In the genomic region with DNA sequence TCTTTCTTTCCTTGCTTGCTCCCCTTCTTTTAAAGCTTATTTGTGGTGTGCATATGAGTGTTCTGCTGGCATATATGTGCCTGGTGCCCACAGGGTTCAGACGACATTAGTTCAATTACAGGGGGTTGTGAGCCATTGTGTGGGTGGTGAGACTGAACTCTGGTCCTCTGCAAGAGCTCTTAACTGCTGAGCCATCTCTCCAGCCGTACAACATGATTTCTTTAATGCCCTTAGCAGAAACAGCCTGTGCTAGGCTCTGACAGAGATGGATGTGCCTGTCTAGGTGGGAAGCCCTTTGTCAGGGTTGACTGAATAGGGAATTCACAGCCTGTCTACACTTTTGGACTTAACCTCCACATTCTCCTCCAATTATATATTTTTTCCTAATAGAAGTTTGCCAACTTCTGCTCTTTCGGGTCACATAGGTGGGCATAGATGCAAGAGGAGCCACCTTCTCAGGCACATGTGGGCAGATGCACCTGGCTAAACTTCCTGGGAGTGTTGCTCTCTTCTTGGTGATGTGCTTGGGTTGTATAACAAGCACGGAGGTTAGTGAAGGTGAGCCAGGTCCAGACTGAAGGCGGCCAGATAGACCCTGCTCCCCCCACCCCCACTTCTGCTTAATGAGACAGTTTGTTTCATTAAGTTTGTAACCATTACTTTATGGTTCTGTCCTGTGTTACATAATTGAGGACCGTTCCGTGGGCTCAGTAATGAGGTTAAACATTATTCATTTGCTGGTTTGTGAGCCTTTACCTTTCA, we compare ENCODE assay signal across 25 mouse cellular contexts. TPM values are rescaled to one million over a fixed set of nuclear protein-coding genes. Genes with fewer than 3 reads are reported as not detected.
A peak's percentile ranks its signal among the peaks of the same experiment; 100 is the strongest.
DNase-seq lines count a peak whose midpoint lies in the region; ATAC-seq and TF ChIP-seq lines count a peak whose summit lies in the region.
"Had no signal": no experiment of that assay in that cellular context is flagged by ENCODE, and none has a peak within 500 bp of the region (broad histone marks: within the 10 kb centered on the region; RNA-seq: fewer than 3 reads in every experiment).

No protein-coding gene starts in this region.

- TF ChIP-seq POLR2A in kidney, adult 2 months (IDR thresholded peaks at IDR 0.05; ENCODE audit: low read depth, low read length) = no peak

- H3K4me1 ChIP-seq in kidney, embryonic 14.5 days (ENCODE audit: control insufficient read depth, insufficient read depth, low read length) = no peaks in the 10 kb centered on the region; the same call in 1 of the 2 replicates
- peaks cover 17% of the 10 kb centered on the region; the same call in 1 of the 2 replicates for H3K4me1 ChIP-seq in kidney, adult 2 months (ENCODE audit: control insufficient read depth, insufficient read depth, low read length)
- peaks cover 35% of the 10 kb centered on the region for H3K4me1 ChIP-seq in kidney, embryonic 16.5 days (ENCODE audit: insufficient read depth, low read length)
- H3K4me1 ChIP-seq in midbrain, embryonic 15.5 days = no peaks in the 10 kb centered on the region
- H3K4me1 ChIP-seq: forebrain, embryonic 13.5 days; hindbrain, embryonic 12.5 days had no signal

- H3K9me3 ChIP-seq in kidney, embryonic 14.5 days (ENCODE audit: control insufficient read depth, low read length) = no peaks in the 10 kb centered on the region
- H3K9me3 ChIP-seq in kidney, embryonic 16.5 days (ENCODE audit: low read length) = no peaks in the 10 kb centered on the region
- H3K9me3 ChIP-seq in midbrain, embryonic 15.5 days = no peaks in the 10 kb centered on the region
- H3K9me3 ChIP-seq: embryonic facial prominence, embryonic 10.5 days; forebrain, embryonic 13.5 days; heart, embryonic 10.5 days; hindbrain, embryonic 12.5 days had no signal

- H3K4me3 ChIP-seq in kidney, embryonic 14.5 days (ENCODE audit: low read length) = no peak overlapping the region
- peak overlapping the region; percentile 16 for H3K4me3 ChIP-seq in kidney, adult 2 months (ENCODE audit: insufficient read depth, low read depth, low read length)
- peak overlapping the region; percentile 14 for H3K4me3 ChIP-seq in kidney, embryonic 16.5 days (ENCODE audit: low read length)
- no peak overlapping the region for H3K4me3 ChIP-seq in midbrain, embryonic 15.5 days
- H3K4me3 ChIP-seq: embryonic facial prominence, embryonic 10.5 days; forebrain, embryonic 13.5 days; gastrocnemius, adult 2 months; heart, embryonic 10.5 days; hindbrain, embryonic 12.5 days had no signal

- H3K27me3 ChIP-seq in kidney, embryonic 14.5 days (ENCODE audit: control insufficient read depth, insufficient read depth, low read length) = no peaks in the 10 kb centered on the region
- no peaks in the 10 kb centered on the region for H3K27me3 ChIP-seq in kidney, adult 2 months (replicated peaks; ENCODE audit: control insufficient read depth, insufficient read depth, low read length)
- H3K27me3 ChIP-seq in kidney, embryonic 16.5 days (ENCODE audit: insufficient read depth, low read length) = no peaks in the 10 kb centered on the region
- no peaks in the 10 kb centered on the region for H3K27me3 ChIP-seq in midbrain, embryonic 15.5 days (replicated peaks)
- H3K27me3 ChIP-seq: forebrain, embryonic 13.5 days; hindbrain, embryonic 12.5 days had no signal

- WGBS in kidney, embryonic 14.5 days = 39% methylated on average over 7 of the region's 7 CpGs
- 29% methylated on average over 7 of the region's 7 CpGs for WGBS in kidney, adult 2 months
- WGBS in kidney, embryonic 16.5 days = 38% methylated on average over 7 of the region's 7 CpGs
- 90% methylated on average over 7 of the region's 7 CpGs for WGBS in midbrain, embryonic 15.5 days

- no peak overlapping the region for H3K9ac ChIP-seq in kidney, embryonic 14.5 days (ENCODE audit: low read depth, low read length)
- peak overlapping the region; percentile 20; the same call in 1 of the 2 replicates for H3K9ac ChIP-seq in kidney, embryonic 16.5 days (replicated peaks; ENCODE audit: low read length)
- H3K9ac ChIP-seq in midbrain, embryonic 15.5 days = no peak overlapping the region
- H3K9ac ChIP-seq: forebrain, embryonic 13.5 days; forebrain, postnatal 0 days; hindbrain, embryonic 12.5 days had no signal

- no peak for ATAC-seq in kidney, embryonic 14.5 days (ENCODE audit: low FRiP score, low TSS enrichment)
- no peak for ATAC-seq in kidney, embryonic 16.5 days (ENCODE audit: low FRiP score, low TSS enrichment)
- no peak for ATAC-seq in midbrain, embryonic 15.5 days (replicated peaks)
- ATAC-seq: forebrain, embryonic 13.5 days; forebrain, postnatal 0 days had no signal

- no peak overlapping the region; the same call in 1 of the 2 replicates for H3K27ac ChIP-seq in kidney, embryonic 14.5 days (ENCODE audit: low read depth, low read length)
- H3K27ac ChIP-seq in kidney, adult 2 months (ENCODE audit: insufficient read depth, low read depth, low read length) = peak overlapping the region; percentile 42
- peak overlapping the region; percentile 74 for H3K27ac ChIP-seq in kidney, embryonic 16.5 days (ENCODE audit: low read length)
- no peak overlapping the region for H3K27ac ChIP-seq in midbrain, embryonic 15.5 days
- H3K27ac ChIP-seq: embryonic facial prominence, embryonic 10.5 days; forebrain, embryonic 13.5 days; gastrocnemius, adult 2 months; heart, embryonic 10.5 days; hindbrain, embryonic 12.5 days had no signal

- TF ChIP-seq CTCF in kidney, adult 2 months (conservative IDR thresholded peaks at IDR 0.05; ENCODE audit: insufficient read depth, insufficient read length, low read depth, low read length) = no peak

- no peaks in the 10 kb centered on the region for H3K36me3 ChIP-seq in kidney, embryonic 14.5 days (ENCODE audit: control insufficient read depth, insufficient read depth, low read length)
- H3K36me3 ChIP-seq in kidney, adult 2 months (ENCODE audit: control insufficient read depth, insufficient read depth, low read length) = peaks cover 4% of the 10 kb centered on the region; the same call in 1 of the 2 replicates
- no peaks in the 10 kb centered on the region for H3K36me3 ChIP-seq in kidney, embryonic 16.5 days (ENCODE audit: insufficient read depth, low read length)
- H3K36me3 ChIP-seq in midbrain, embryonic 15.5 days (replicated peaks) = no peaks in the 10 kb centered on the region
- H3K36me3 ChIP-seq: embryonic facial prominence, embryonic 10.5 days; heart, embryonic 10.5 days; hindbrain, embryonic 12.5 days had no signal

- no peak overlapping the region for H3K4me2 ChIP-seq in kidney, embryonic 14.5 days (replicated peaks; ENCODE audit: low read depth, low read length)
- peak overlapping the region; percentile 22 for H3K4me2 ChIP-seq in kidney, embryonic 16.5 days (replicated peaks; ENCODE audit: low read depth, low read length)
- H3K4me2 ChIP-seq in midbrain, embryonic 15.5 days = no peak overlapping the region
- H3K4me2 ChIP-seq: forebrain, embryonic 13.5 days; hindbrain, embryonic 12.5 days had no signal

- peak; percentile 73 for DNase-seq in kidney, adult 11 months
- DNase-seq in kidney, adult 2 months = peak; percentile 80
- peak; percentile 57 to 89 for DNase-seq in kidney, postnatal 25 days
- DNase-seq in layer of hippocampus, postnatal 10 days (ENCODE audit: low spot score in 2 of 2) = no peak
- no peak for DNase-seq in cerebellum, adult 11 months
- DNase-seq: adrenal gland, postnatal 10 days; cerebellum, adult 18-20 months; cerebellum, adult 9-11 months; cerebellum, postnatal 36 days; forebrain, postnatal 0 days; gastrocnemius, adult 2 months; gastrocnemius, postnatal 25 days; heart, postnatal 10 days; heart, postnatal 4 days had no signal

RNA-seq across cellular contexts. Expression of gene Cd160, which starts 5.6 kb away (rescaled TPM):
- 0.08 and 0.17 TPM in 2 replicates for polyA plus RNA-seq in kidney, embryonic 14.5 days (2014; fragmentation: Nextera tagmentation; extraction: Ambion mirVana)
- polyA plus RNA-seq in kidney, adult 2 months (2012; rRNA removed) = 0.08 and 0.33 TPM in 2 replicates
- polyA plus RNA-seq in kidney, embryonic 16.5 days (2015; fragmentation: Nextera tagmentation; extraction: Ambion mirVana) = 0.12 TPM in 1 of 2 replicates, not detected in the other
- total RNA-seq in layer of hippocampus, postnatal 10 days (2021) = not detected
- polyA plus RNA-seq in midbrain, embryonic 15.5 days (2015; fragmentation: Nextera tagmentation; extraction: Ambion mirVana) = 0.19 and 0.22 TPM in 2 replicates
- total RNA-seq: forebrain, postnatal 0 days; gastrocnemius, adult 2 months; gastrocnemius, postnatal 25 days; heart, postnatal 10 days; heart, postnatal 4 days had no signal
- polyA plus RNA-seq: heart, embryonic 14.5 days had no signal

RNA-seq across cellular contexts. Expression of gene Pdzk1, which starts 5.7 kb away (rescaled TPM):
- polyA plus RNA-seq in kidney, embryonic 14.5 days (2014; fragmentation: Nextera tagmentation; extraction: Ambion mirVana) = 36.0 and 63.3 TPM in 2 replicates
- polyA plus RNA-seq in kidney, adult 2 months (2012; rRNA removed) = 343 and 414 TPM in 2 replicates
- polyA plus RNA-seq in kidney, embryonic 16.5 days (2015; fragmentation: Nextera tagmentation; extraction: Ambion mirVana) = 224 and 245 TPM in 2 replicates
- total RNA-seq in layer of hippocampus, postnatal 10 days (2021) = under 1 TPM; 0.14 to 0.25 TPM
- 0.17 and 0.36 TPM in 2 replicates for polyA plus RNA-seq in midbrain, embryonic 15.5 days (2015; fragmentation: Nextera tagmentation; extraction: Ambion mirVana)
- total RNA-seq: forebrain, postnatal 0 days; gastrocnemius, adult 2 months; gastrocnemius, postnatal 25 days; granulocyte monocyte progenitor cell, adult 5-6 weeks had no signal
- polyA plus RNA-seq: C2C12; embryonic facial prominence, embryonic 14.5 days; forebrain, embryonic 13.5 days; heart, embryonic 14.5 days had no signal

Comparison
In these comparisons a context has a peak if more than half of its experiments do, and no peak if none do; other contexts are left out.
1. H3K27ac ChIP-seq: peak in kidney, adult 2 months (single experiment) and kidney, embryonic 16.5 days (single experiment); none in kidney, embryonic 14.5 days (single experiment) and midbrain, embryonic 15.5 days (single experiment).
2. H3K4me3 ChIP-seq: peak in kidney, adult 2 months (single experiment) and kidney, embryonic 16.5 days (single experiment); none in kidney, embryonic 14.5 days (single experiment) and midbrain, embryonic 15.5 days (single experiment).
3. DNase-seq: peak in kidney, adult 11 months (single experiment), kidney, adult 2 months (single experiment) and kidney, postnatal 25 days (2 of 2); none in layer of hippocampus, postnatal 10 days (0 of 2) and cerebellum, adult 11 months (single experiment).
4. RNA of gene Pdzk1, which starts 5.7 kb away (polyA plus RNA-seq): 343 to 414 TPM in kidney, adult 2 months, 224 to 245 TPM in kidney, embryonic 16.5 days and 36.0 to 63.3 TPM in kidney, embryonic 14.5 days; 0.17 to 0.36 TPM in midbrain, embryonic 15.5 days; every median in the first group is over 10 times any median in the second.